Mouse (Mus musculus): ENCODE measurements around the gene Slc5a2. TPM values are rescaled to one million over a fixed set of nuclear protein-coding genes. Genes with fewer than 3 reads are reported as not detected.
A peak's percentile ranks its signal among the peaks of the same experiment; 100 is the strongest.

The Slc5a2 gene
- total RNA-seq, 4 experiments from 2014 or later = not detected

DNA sequence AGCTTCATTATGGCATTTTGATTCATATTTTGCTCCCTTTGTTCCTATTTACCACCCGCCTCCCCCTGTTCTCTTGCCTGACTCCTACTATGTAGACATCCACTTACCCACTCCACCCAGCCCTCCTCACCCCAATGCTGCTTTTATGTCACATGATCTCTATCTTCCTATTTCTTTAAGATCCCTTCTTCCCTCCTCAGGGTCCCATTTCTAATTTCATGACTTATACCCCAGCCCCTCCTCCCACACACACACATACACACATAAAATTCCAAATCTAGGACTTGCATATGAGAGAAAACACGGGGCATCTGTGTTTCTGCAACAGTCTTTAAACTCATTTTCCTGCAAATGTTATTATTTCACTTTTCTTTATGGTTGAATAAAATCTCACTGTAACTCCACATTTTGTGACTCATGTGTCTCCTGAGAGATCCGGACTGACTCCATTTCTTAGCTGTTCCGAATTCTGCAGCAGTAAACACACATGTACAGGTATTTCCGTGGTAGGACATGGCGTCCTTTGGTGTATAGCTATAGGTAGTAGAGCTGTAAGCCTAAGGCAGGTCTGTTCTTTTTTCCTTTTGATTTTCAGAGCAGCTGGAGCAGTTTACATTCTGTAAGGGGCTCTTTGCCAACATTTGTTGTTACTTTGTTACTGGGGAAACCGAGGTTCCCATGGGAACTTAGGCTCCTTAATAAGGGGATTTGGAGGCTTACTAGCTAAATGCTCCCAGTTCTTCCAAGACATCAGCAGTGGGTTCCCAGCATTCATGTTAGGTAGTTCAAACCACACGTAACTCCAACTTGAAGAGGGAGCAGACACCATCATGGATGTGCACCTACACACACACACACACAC is 33.3 kb downstream of the Slc5a2 start:
- DNase-seq (ENCODE audit: low spot score in 2 of 2) = peak; percentile 11 to 26

GRCm38 (mm10) chr7:128300952-128301351 is 35.5 kb downstream of the Slc5a2 start:
- no peak for DNase-seq (ENCODE audit: low spot score in 2 of 2)

GRCm38 (mm10) chr7:128302151-128302550 is 36.7 kb downstream of the Slc5a2 start:
- no peak for DNase-seq (ENCODE audit: low spot score in 2 of 2)

GRCm38 (mm10) chr7:128304198-128304597 is 38.7 kb downstream of the Slc5a2 start:
- DNase-seq (ENCODE audit: low spot score in 2 of 2) = no peak

DNA sequence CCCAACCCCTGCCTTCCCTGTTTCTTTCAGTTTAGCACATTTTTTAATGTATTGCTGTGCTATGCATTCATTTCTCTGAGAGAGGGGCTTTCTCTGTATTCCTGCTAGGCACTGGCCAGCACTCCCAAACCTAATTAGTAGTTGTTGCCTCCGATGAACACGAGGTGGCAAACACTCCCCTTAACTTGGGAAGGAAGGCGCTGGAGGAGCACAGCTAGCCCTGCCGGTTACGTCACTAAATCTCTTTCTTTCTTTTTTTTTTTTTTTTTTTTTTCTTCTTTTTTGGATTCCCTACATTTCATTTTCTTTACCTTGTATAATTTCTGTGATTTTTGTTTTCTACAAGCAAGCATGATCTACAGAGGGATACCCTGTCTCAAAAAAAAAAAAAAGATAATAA is 39.5 kb downstream of the Slc5a2 start:
- peak in 1 of 2 experiments; percentile 28 for DNase-seq (ENCODE audit: low spot score in 2 of 2)

DNA sequence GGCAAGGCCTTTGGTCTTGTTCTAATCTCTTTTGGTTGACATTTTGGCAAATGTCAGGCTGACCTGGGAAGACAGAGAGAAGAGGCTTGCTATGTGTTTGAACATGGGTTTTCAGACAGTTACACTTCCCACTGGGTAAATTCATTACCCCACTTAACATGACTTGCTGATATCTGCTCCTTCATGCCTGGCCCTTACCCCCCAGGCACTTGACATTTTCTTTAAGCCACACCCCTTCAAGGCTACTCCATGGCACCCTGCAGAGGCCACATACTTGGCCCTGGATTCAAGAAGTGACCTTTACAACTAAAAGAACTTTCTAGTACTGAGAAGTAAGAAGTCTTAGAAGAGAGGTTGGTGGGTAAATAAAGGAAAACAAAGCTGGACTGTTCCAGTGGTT is 42.4 kb downstream of the Slc5a2 start:
- no peak for DNase-seq (ENCODE audit: low spot score in 2 of 2)

DNA sequence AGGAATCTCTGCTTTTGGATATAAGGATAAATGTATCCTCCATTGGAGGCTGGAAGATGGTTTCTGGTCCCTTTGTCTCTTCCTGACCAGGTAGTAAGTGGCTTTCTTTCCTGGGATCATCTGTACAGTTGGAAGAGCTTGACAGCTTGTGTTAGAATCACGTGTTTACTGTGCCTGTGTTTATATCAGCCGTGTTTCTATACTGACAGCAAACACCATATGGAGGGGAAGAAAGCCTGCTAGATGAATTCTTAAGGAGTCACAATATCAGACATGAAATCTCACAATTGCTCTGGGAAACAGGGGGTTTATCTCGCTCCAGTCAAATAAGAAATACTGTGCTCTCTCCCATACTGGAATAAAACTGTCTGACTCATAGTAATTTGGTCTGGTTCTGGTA is 43.8 kb downstream of the Slc5a2 start:
- DNase-seq (ENCODE audit: low spot score in 2 of 2) = no peak

GRCm38 (mm10) chr7:128309776-128310175 is 44.3 kb downstream of the Slc5a2 start:
- DNase-seq (ENCODE audit: low spot score in 2 of 2) = no peak

DNA sequence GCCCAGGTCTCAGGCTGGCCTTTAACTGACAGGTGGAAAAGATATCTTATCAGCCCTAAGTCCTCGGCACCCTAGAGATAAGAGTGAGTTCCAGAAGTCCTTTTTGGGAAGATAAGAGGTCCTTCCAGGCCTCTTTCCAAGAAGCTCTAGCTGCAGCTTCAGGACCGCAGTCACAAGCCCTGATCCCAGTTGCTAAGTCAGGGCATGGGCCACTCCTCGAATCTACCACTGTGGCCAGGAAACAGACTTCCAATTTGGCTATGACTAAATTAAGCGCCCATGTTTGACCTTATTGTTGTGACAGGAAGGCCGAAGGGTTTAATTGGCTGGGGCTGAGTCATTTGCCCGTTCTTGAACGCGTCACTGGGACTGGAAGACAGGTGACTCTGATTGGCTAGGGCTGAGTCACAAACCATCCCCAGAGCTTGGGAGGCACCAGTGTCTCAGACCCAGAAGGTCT is 44.8 kb downstream of the Slc5a2 start:
- no peak for DNase-seq (ENCODE audit: low spot score in 2 of 2)

DNA sequence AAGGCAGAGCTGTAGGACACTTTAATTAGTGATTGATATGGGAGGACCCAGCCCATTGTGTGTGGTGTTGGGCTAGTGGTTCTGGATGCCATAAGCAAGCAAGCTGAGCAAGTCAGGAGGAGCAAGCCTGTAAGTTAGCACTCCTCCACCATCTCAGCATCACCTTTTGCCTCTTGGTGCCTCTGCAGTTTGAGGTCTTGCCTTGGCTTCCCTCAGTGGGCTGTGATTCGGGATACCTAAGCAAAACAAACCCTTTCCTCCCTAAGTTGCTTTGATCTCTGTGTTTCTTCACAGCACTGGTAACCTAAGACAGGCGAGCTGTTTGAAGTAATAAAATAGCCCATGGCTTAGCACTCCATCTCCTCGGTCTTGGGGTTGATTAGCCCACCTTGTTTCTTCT is 45.8 kb downstream of the Slc5a2 start:
- DNase-seq (ENCODE audit: low spot score in 2 of 2) = no peak

DNA sequence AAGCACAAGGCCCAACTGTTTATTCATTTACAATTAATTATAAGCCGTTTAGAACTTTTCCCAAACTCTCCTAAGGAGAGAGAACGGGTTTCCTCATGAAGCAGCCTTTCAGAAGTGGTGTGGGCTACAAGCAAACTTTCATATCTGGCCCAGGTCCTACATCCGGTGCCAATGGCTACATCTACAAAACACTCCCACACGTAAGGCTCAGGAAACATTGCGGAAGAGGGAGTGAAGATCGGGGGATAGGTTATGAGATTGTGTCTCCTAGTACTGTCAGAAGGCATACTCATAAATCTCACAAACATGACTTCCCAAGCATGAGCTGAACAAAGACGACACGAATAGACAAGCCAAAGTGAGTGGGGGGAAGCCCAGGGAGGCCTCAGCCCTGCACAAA is 46.4 kb downstream of the Slc5a2 start:
- DNase-seq (ENCODE audit: low spot score in 2 of 2) = no peak

DNA sequence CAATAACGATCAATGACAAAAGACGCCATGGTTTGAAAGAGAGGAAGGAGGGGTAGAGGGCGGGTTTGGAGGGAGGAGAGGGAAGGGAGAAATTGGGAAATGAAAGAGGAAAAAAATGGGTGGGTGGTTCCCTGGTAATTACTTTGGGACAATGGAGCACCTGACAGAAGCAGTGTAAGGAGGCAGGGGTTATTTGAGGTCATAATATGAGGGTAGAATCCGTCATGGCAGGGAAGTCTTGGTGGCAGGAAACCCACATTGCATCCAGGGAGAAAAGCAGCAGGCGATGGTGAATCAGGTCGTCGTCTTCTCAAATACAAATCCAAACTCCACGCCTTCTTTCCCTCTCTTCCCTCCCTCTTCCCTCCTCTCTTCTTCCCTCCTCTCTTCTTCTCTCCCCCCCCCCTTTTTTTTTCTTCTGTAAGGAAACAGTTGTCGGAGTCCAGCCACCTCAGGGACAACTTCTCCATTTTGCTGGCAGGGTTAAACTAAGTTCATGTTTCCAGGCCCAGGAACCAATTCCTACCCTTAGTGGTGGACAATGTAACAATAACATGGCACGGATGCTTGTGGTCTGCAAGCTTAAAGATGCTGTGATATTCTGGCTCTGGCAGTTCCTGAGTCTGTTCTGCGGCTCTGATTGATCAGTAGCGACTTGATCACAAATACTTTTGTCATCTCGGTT is 47.1 kb downstream of the Slc5a2 start:
- no peak for DNase-seq (ENCODE audit: low spot score in 2 of 2)

- no peak for DNase-seq (ENCODE audit: low spot score in 2 of 2)
Observed at GRCm38 (mm10) chr7:128313601-128314000, 48.1 kb downstream of the Slc5a2 start.

DNA sequence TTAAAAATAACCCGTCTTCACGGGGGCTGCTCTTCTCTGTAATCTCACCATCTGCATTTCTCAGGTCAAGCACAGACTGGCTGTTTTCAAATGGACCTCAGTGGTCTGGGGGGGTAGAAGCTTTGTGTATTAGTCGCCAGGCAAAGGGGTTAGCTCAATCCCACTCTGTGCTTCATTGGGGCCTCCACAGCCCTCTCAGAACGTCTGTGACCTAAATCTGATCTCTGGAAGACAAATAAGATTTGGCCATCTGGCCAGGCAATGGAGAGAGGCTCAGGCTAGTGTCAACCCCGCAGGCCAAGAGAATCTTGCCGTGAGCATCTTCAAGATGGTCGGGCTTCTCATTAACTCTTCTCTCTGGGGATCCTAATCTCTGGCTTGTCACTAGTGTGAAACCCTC is 49.0 kb downstream of the Slc5a2 start:
- no peak for DNase-seq (ENCODE audit: low spot score in 2 of 2)

- DNase-seq (ENCODE audit: low spot score in 2 of 2) = no peak
Observed at GRCm38 (mm10) chr7:128317011-128317410, 51.6 kb downstream of the Slc5a2 start.

GRCm38 (mm10) chr7:128319140-128319539 is 53.7 kb downstream of the Slc5a2 start:
- DNase-seq (ENCODE audit: low spot score in 2 of 2) = no peak

GRCm38 (mm10) chr7:128320219-128320816 is 54.9 kb downstream of the Slc5a2 start:
- no peak for DNase-seq (ENCODE audit: low spot score in 2 of 2)

DNA sequence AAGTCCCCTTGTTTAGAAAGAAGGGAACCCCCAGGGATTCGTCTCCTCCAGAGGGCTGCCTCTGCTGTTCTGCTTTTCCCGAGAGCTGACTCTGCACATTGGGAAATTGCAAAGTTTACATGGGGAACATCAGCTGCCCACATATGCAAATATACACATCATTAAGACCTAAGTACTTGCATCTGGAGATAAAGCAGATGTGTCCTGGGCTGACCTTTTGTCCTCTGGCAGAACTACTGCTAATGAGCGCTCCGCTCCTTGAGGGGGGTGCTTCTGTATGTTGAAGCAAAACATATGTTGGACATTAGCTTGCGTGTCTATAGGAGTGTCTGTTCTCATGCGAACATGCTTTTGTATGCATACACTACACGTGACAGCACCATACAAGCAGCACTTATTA is 55.8 kb downstream of the Slc5a2 start:
- no peak for DNase-seq (ENCODE audit: low spot score in 2 of 2)

Measured in layer of hippocampus, adult 8-10 months (tissue).